Mouse (Mus musculus) kidney, adult 18-20 months (tissue): ENCODE measurements around the gene Scgb1a1.
"Not testable (repeated sequence)": the region's sequence is repeated elsewhere in the genome, so short reads cannot be mapped to it uniquely, and the experiment has no call there.

Experiments used
- DNase-seq: peaks from one replicate; pipeline ENCODE4 v3.0.0; 2021

Scgb1a1 gene

GRCm38 (mm10) chr19:9065621-9066561, 21.9 kb downstream of the Scgb1a1 start:
- no peak for DNase-seq

GRCm38 (mm10) chr19:9063831-9064230, 23.9 kb downstream of the Scgb1a1 start:
- no peak for DNase-seq

- DNase-seq, result no peak
Observed at GRCm38 (mm10) chr19:9062822-9063221, 24.9 kb downstream of the Scgb1a1 start.

- DNase-seq, result peak; percentile 47
Observed at GRCm38 (mm10) chr19:9061221-9061893, 26.4 kb downstream of the Scgb1a1 start.

- DNase-seq, result no peak
Observed at GRCm38 (mm10) chr19:9060103-9060502, 27.7 kb downstream of the Scgb1a1 start.

GRCm38 (mm10) chr19:9059391-9059790, 28.4 kb downstream of the Scgb1a1 start:
- no peak for DNase-seq

- DNase-seq, result no peak
Observed at GRCm38 (mm10) chr19:9058944-9059343, 28.8 kb downstream of the Scgb1a1 start.

GRCm38 (mm10) chr19:9058331-9058884, 29.4 kb downstream of the Scgb1a1 start:
- DNase-seq, result no peak

GRCm38 (mm10) chr19:9057679-9058078, 30.1 kb downstream of the Scgb1a1 start:
- DNase-seq, result no peak

- no peak for DNase-seq
Observed at GRCm38 (mm10) chr19:9055703-9056355, 31.9 kb downstream of the Scgb1a1 start.

GRCm38 (mm10) chr19:9055153-9055552, 32.6 kb downstream of the Scgb1a1 start:
- DNase-seq, result no peak

GRCm38 (mm10) chr19:9052803-9053431, 34.8 kb downstream of the Scgb1a1 start:
- DNase-seq, result no peak

- DNase-seq, result not testable (repeated sequence)
Observed at GRCm38 (mm10) chr19:9051985-9052384, 35.8 kb downstream of the Scgb1a1 start.

- no peak for DNase-seq
Observed at GRCm38 (mm10) chr19:9050294-9051229, 37.2 kb downstream of the Scgb1a1 start.

GRCm38 (mm10) chr19:9048981-9049687, 38.6 kb downstream of the Scgb1a1 start:
- no peak for DNase-seq

- no peak for DNase-seq
Observed at GRCm38 (mm10) chr19:9047946-9048387, 39.8 kb downstream of the Scgb1a1 start.

GRCm38 (mm10) chr19:9047207-9047945, 40.4 kb downstream of the Scgb1a1 start:
- DNase-seq, result peak; percentile 32

- no peak for DNase-seq
Observed at GRCm38 (mm10) chr19:9044291-9044690, 43.5 kb downstream of the Scgb1a1 start.

GRCm38 (mm10) chr19:9043123-9043522, 44.6 kb downstream of the Scgb1a1 start:
- no peak for DNase-seq

- no peak for DNase-seq
Observed at GRCm38 (mm10) chr19:9041074-9041473, 46.7 kb downstream of the Scgb1a1 start.
